Mouse (Mus musculus) erythroblast, embryonic 14.5 days (primary cell): ENCODE results near the gene Arhgap25.
"Not testable (repeated sequence)": the region's sequence is repeated elsewhere in the genome, so short reads cannot be mapped to it uniquely, and the experiment has no call there.

Experiments
- GATA1 ChIP-seq: IDR thresholded peaks from 2 replicates; pipeline ENCODE4 v1.6.1; 2012; ENCODE audit warnings: low read length, inconsistent platforms, mixed read lengths
- TAL1 ChIP-seq: IDR thresholded peaks from 3 replicates; pipeline ENCODE4 v1.6.1; 2012; ENCODE audit warnings: low read length, inconsistent platforms, mixed read lengths

GRCm38 (mm10) chr6:87521705-87522104, 11.4 kb downstream of the Arhgap25 start:
- not testable (repeated sequence) for TF ChIP-seq GATA1, TAL1
